Mouse (Mus musculus): Measurements from ENCODE around the gene Flii. TPM values are rescaled to one million over a fixed set of nuclear protein-coding genes. Genes with fewer than 3 reads are reported as not detected.

Flii gene
- total RNA-seq, 2 experiments from 2014 or later, result 49.2 to 53.8 TPM

GRCm38 (mm10) chr11:60727392-60728140 lies 503 bp upstream of the Flii start:
- peak in 1 of 2 experiments; percentile 12 for DNase-seq (ENCODE audit: low spot score in 2 of 2)
- intact Hi-C loops (cut with DNase I), result loop anchor here (1.0 to 2.0 kb wide), 3 partner anchors 28 to 151 kb away; partner anchors contain the start of genes Llgl1, Smcr8 and Top3a

- no peak for DNase-seq (ENCODE audit: low spot score in 2 of 2)
- intact Hi-C loops (cut with DNase I), result no loop called here
Measured at GRCm38 (mm10) chr11:60719263-60719662, 7.8 kb downstream of the Flii start.

- intact Hi-C loops (cut with DNase I), result no loop called here
Measured at GRCm38 (mm10) chr11:60715833-60716232, 11.2 kb downstream of the Flii start.

GRCm38 (mm10) chr11:60712639-60713255 lies 14.3 kb downstream of the Flii start:
- no peak for DNase-seq (ENCODE audit: low spot score in 2 of 2)
- intact Hi-C loops (cut with DNase I), result no loop called here

More at GRCm38 (mm10) chr11:60715833-60716232, 11.2 kb downstream of the Flii start:
- no peak for DNase-seq (ENCODE audit: low spot score in 2 of 2)

GRCm38 (mm10) chr11:60712040-60712439 lies 15.0 kb downstream of the Flii start:
- DNase-seq (ENCODE audit: low spot score in 2 of 2), result no peak
- intact Hi-C loops (cut with DNase I), result no loop called here

- DNase-seq (ENCODE audit: low spot score in 2 of 2), result no peak
- intact Hi-C loops (cut with DNase I), result no loop called here
Measured at GRCm38 (mm10) chr11:60711218-60711617, 15.8 kb downstream of the Flii start.

- no peak for DNase-seq (ENCODE audit: low spot score in 2 of 2)
- intact Hi-C loops (cut with DNase I), result no loop called here
Measured at GRCm38 (mm10) chr11:60709481-60710465, 17.3 kb downstream of the Flii start.

- intact Hi-C loops (cut with DNase I), result no loop called here
- DNase-seq (ENCODE audit: low spot score in 2 of 2), result no peak
Measured at GRCm38 (mm10) chr11:60708631-60709030, 18.4 kb downstream of the Flii start.

GRCm38 (mm10) chr11:60707672-60708071 lies 19.4 kb downstream of the Flii start:
- DNase-seq (ENCODE audit: low spot score in 2 of 2), result peak in 1 of 2 experiments; percentile 45
- intact Hi-C loops (cut with DNase I), result no loop called here

GRCm38 (mm10) chr11:60706696-60707480 lies 20.2 kb downstream of the Flii start:
- intact Hi-C loops (cut with DNase I), result no loop called here

GRCm38 (mm10) chr11:60706076-60706475 lies 21.0 kb downstream of the Flii start:
- DNase-seq (ENCODE audit: low spot score in 2 of 2), result peak in 1 of 2 experiments; percentile 0
- intact Hi-C loops (cut with DNase I), result no loop called here

More at GRCm38 (mm10) chr11:60706696-60707480, 20.2 kb downstream of the Flii start:
- peak in 1 of 2 experiments; percentile 11 for DNase-seq (ENCODE audit: low spot score in 2 of 2)

- intact Hi-C loops (cut with DNase I), result no loop called here
- DNase-seq (ENCODE audit: low spot score in 2 of 2), result no peak
Measured at GRCm38 (mm10) chr11:60705255-60705654, 21.8 kb downstream of the Flii start.

- intact Hi-C loops (cut with DNase I), result no loop called here
- peak; percentile 1 to 2 for DNase-seq (ENCODE audit: low spot score in 2 of 2)
Measured at GRCm38 (mm10) chr11:60704023-60704880, 22.8 kb downstream of the Flii start.

GRCm38 (mm10) chr11:60703131-60703530 lies 23.9 kb downstream of the Flii start:
- intact Hi-C loops (cut with DNase I), result no loop called here
- peak; percentile 68 to 71 for DNase-seq (ENCODE audit: low spot score in 2 of 2)

GRCm38 (mm10) chr11:60701611-60702010 lies 25.5 kb downstream of the Flii start:
- DNase-seq (ENCODE audit: low spot score in 2 of 2), result peak; percentile 1
- intact Hi-C loops (cut with DNase I), result no loop called here

GRCm38 (mm10) chr11:60700320-60701185 lies 26.5 kb downstream of the Flii start:
- peak; percentile 1 to 4 for DNase-seq (ENCODE audit: low spot score in 2 of 2)
- intact Hi-C loops (cut with DNase I), result no loop called here

- peak; percentile 87 to 89 for DNase-seq (ENCODE audit: low spot score in 2 of 2)
- intact Hi-C loops (cut with DNase I), result loop anchor here (1.0 to 10.0 kb wide), 5 partner anchors 28 to 235 kb away; partner anchors contain the start of genes Alkbh5, Flii, Map2k3 and Smcr8
Measured at GRCm38 (mm10) chr11:60699524-60700075, 27.5 kb downstream of the Flii start, which contains the start of gene Llgl1. Llgl1 (plus strand) TSS chr11:60699723.

Data from left cerebral cortex, postnatal 25 days (tissue).